Mouse (Mus musculus): ENCODE measurements at regions not wholly inside any gene's neighbourhood (a gene's known extent, or its start where the extent isn't known, plus 50 kb on each side); places are given as distances from the start of the nearest gene placed in this dataset.
A peak's percentile ranks its signal among the peaks of the same experiment; 100 is the strongest.

- DNase-seq (ENCODE audit: low spot score) (no peak), ATAC-seq (no peak)
- Histone ChIP-seq H3K36me3 (ENCODE audit: control insufficient read depth, insufficient read depth, low read length) (no peaks in the 10 kb centered on the region), H3K9me3 (replicated peaks; ENCODE audit: control insufficient read depth, low read length) (no peaks in the 10 kb centered on the region), H3K4me3 (ENCODE audit: low read depth, low read length) (no peak overlapping the region), H3K4me1 (ENCODE audit: control insufficient read depth, insufficient read depth, low read length) (no peaks in the 10 kb centered on the region), H3K9ac (ENCODE audit: low read length) (no peak overlapping the region), H3K4me2 (ENCODE audit: low read length) (no peak overlapping the region), H3K27ac (ENCODE audit: low read depth, low read length) (no peak overlapping the region), H3K27me3 (replicated peaks; ENCODE audit: control insufficient read depth, insufficient read depth, low read length) (no peaks in the 10 kb centered on the region)
- 97% methylated on average over 4 of the region's 4 CpGs for WGBS
Measured at GRCm38 (mm10) chr6:58752496-58752895, 78.8 kb upstream of the Herc3 start.

GRCm38 (mm10) chr6:58756309-58757015, 74.8 kb upstream of the Herc3 start:
- WGBS, result 68% methylated on average over 2 of the region's 2 CpGs
- H3K27ac ChIP-seq (ENCODE audit: low read depth, low read length), result no peak overlapping the region
- ATAC-seq, result no peak
- H3K4me3 ChIP-seq (ENCODE audit: low read depth, low read length), result no peak overlapping the region
- H3K9me3 ChIP-seq (replicated peaks; ENCODE audit: control insufficient read depth, low read length), result no peaks in the 10 kb centered on the region
- no peaks in the 10 kb centered on the region for H3K27me3 ChIP-seq (replicated peaks; ENCODE audit: control insufficient read depth, insufficient read depth, low read length)
- DNase-seq (ENCODE audit: low spot score), result no peak
- no peaks in the 10 kb centered on the region for H3K4me1 ChIP-seq (ENCODE audit: control insufficient read depth, insufficient read depth, low read length)
- H3K36me3 ChIP-seq (ENCODE audit: control insufficient read depth, insufficient read depth, low read length), result no peaks in the 10 kb centered on the region
- H3K4me2 ChIP-seq (ENCODE audit: low read length), result no peak overlapping the region
- no peak overlapping the region for H3K9ac ChIP-seq (ENCODE audit: low read length)

- no peak overlapping the region for H3K27ac ChIP-seq (ENCODE audit: low read depth, low read length)
- no peak for ATAC-seq
- H3K9ac ChIP-seq (ENCODE audit: low read length), result no peak overlapping the region
- no peaks in the 10 kb centered on the region for H3K27me3 ChIP-seq (replicated peaks; ENCODE audit: control insufficient read depth, insufficient read depth, low read length)
- no peak for DNase-seq (ENCODE audit: low spot score)
- H3K4me1 ChIP-seq (ENCODE audit: control insufficient read depth, insufficient read depth, low read length), result no peaks in the 10 kb centered on the region
- no peak overlapping the region for H3K4me2 ChIP-seq (ENCODE audit: low read length)
- H3K9me3 ChIP-seq (replicated peaks; ENCODE audit: control insufficient read depth, low read length), result no peaks in the 10 kb centered on the region
- H3K4me3 ChIP-seq (ENCODE audit: low read depth, low read length), result no peak overlapping the region
- WGBS, result 93% methylated on average over 4 of the region's 4 CpGs
- no peaks in the 10 kb centered on the region for H3K36me3 ChIP-seq (ENCODE audit: control insufficient read depth, insufficient read depth, low read length)
Measured at GRCm38 (mm10) chr6:58757339-58757738, 73.9 kb upstream of the Herc3 start.

DNA sequence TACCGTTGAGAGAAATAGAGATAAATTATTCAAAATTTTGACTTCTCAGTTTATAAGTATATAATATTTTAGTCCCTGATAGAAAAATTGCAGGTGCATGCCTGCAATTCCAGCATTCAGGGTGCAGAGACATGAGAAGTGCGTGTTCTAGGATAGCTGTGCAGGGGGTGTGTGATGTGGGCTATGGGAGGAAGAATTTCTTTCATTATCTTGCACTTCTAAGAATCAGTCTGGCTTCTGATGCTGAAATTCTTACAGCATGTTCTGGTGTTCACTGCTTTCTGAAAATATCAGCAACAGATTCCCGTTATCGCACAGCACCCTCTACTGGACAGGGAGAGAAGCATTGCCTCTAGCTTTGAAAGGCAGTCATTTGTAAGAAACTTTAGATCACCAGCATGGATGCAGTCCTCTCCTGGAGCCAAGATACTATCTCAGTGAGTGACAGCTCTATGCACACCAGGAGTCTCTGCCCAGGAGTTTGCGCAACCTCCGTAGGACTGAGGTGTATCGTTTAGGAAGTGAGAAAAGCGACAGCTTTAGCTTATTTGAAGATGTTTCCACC, 60.5 kb upstream of the Herc3 start:
- Histone ChIP-seq H3K9me3 (replicated peaks; ENCODE audit: control insufficient read depth, low read length) (no peaks in the 10 kb centered on the region), H3K36me3 (ENCODE audit: control insufficient read depth, insufficient read depth, low read length) (no peaks in the 10 kb centered on the region), H3K4me1 (ENCODE audit: control insufficient read depth, insufficient read depth, low read length) (no peaks in the 10 kb centered on the region), H3K4me2 (ENCODE audit: low read length) (no peak overlapping the region), H3K27me3 (replicated peaks; ENCODE audit: control insufficient read depth, insufficient read depth, low read length) (no peaks in the 10 kb centered on the region), H3K27ac (ENCODE audit: low read depth, low read length) (no peak overlapping the region), H3K9ac (ENCODE audit: low read length) (no peak overlapping the region), H3K4me3 (ENCODE audit: low read depth, low read length) (no peak overlapping the region)
- DNase-seq (ENCODE audit: low spot score), result peak; percentile 84
- WGBS, result 22% methylated on average over 8 of the region's 8 CpGs
- ATAC-seq, result peak; percentile 58

DNA sequence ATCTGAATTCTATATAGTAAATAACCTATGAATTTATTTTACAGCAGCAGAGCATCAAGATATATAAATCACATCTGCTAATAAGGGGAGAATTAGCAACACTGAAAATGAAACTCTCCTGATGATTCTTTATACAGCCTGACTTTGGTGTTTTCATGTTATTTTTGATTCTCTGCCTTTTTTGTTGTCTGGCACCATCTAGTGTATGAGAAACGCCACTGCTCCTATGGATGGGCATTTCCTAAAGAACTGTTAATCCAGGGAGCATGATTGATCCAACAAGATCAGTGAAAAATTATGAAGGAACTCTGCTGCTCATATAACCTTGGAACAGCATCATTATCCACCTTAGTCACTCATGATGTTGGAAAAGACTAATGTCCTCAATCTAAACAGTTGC, 59.3 kb upstream of the Herc3 start:
- Histone ChIP-seq H3K36me3 (ENCODE audit: control insufficient read depth, insufficient read depth, low read length) (no peaks in the 10 kb centered on the region), H3K4me3 (ENCODE audit: low read depth, low read length) (no peak overlapping the region), H3K27ac (ENCODE audit: low read depth, low read length) (no peak overlapping the region), H3K27me3 (replicated peaks; ENCODE audit: control insufficient read depth, insufficient read depth, low read length) (no peaks in the 10 kb centered on the region), H3K4me1 (ENCODE audit: control insufficient read depth, insufficient read depth, low read length) (no peaks in the 10 kb centered on the region), H3K9ac (ENCODE audit: low read length) (no peak overlapping the region), H3K9me3 (replicated peaks; ENCODE audit: control insufficient read depth, low read length) (no peaks in the 10 kb centered on the region), H3K4me2 (ENCODE audit: low read length) (no peak overlapping the region)
- 0% methylated on average over 1 of the region's 1 CpGs for WGBS
- ATAC-seq (peak; percentile 70), DNase-seq (ENCODE audit: low spot score) (peak; percentile 66)

Measured in forebrain, embryonic 14.5 days (tissue).